9 mouse cellular contexts compared by ENCODE assay signal in the genomic region with DNA sequence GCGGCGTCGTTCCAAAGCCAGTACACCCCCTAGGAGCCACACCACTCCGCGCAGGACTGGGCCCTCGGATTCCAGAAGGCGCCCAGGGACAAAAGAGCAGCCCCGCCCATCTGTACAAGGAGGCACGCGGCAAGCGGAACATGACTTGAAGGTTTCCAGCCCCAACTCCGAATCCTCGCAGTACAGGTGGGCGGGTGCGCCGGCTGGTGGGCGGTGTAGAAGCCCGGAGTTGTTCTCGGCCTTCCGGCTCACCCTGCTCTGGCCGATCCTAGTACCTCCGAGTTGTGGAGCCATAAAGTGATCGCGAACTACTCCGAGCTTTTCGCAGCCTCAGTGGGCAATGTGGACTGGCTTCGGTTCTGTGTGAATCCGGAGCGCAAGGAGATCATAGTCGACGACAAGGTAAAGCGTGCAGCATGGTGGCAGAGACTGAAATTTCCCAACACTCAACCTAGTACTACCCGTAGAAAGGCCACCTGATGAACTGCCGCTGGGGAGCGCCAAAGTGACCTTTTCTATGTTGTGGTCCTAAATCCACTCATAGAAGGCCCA. TPM values are rescaled to one million over a fixed set of nuclear protein-coding genes. Genes with fewer than 3 reads are reported as not detected.
DNase-seq lines count a peak whose midpoint lies in the region; ATAC-seq and TF ChIP-seq lines count a peak whose summit lies in the region.
"Had no signal": no experiment of that assay in that cellular context is flagged by ENCODE, and none has a peak within 500 bp of the region (broad histone marks: within the 10 kb centered on the region; RNA-seq: fewer than 3 reads in every experiment).

No protein-coding gene starts in this region.

- peak; percentile 46 for ATAC-seq in forebrain, embryonic 16.5 days
- ATAC-seq in intestine, embryonic 14.5 days (replicated peaks; ENCODE audit: low FRiP score, low TSS enrichment, low read depth): peak; percentile 76
- 0 out of 2 replicates have a peak, but pooled peaks have one; percentile 7 for ATAC-seq in liver, embryonic 12.5 days

- peak overlapping the region; percentile 50 for H3K4me2 ChIP-seq in forebrain, embryonic 16.5 days (ENCODE audit: low read length)
- H3K4me2 ChIP-seq in intestine, embryonic 14.5 days (ENCODE audit: low read length): peak overlapping the region; percentile 56
- peak overlapping the region; percentile 63 for H3K4me2 ChIP-seq in liver, embryonic 12.5 days

- 1% methylated on average over 35 of the region's 35 CpGs for WGBS in forebrain, embryonic 16.5 days
- 1% methylated on average over 35 of the region's 35 CpGs for WGBS in intestine, embryonic 14.5 days
- WGBS in liver, embryonic 12.5 days (ENCODE audit: insufficient replicate concordance): 6% methylated on average over 35 of the region's 35 CpGs

- peak overlapping the region; percentile 27; the same call in 1 of the 2 replicates for H3K9ac ChIP-seq in forebrain, embryonic 16.5 days (replicated peaks; ENCODE audit: low read depth, low read length)
- no peak overlapping the region for H3K9ac ChIP-seq in intestine, embryonic 14.5 days (ENCODE audit: low read length)
- no peak overlapping the region for H3K9ac ChIP-seq in liver, embryonic 12.5 days

- no peak overlapping the region for H3K27ac ChIP-seq in forebrain, embryonic 16.5 days (ENCODE audit: low read length)
- no peak overlapping the region for H3K27ac ChIP-seq in intestine, embryonic 14.5 days (ENCODE audit: low read depth)
- H3K27ac ChIP-seq in liver, embryonic 12.5 days: no peak overlapping the region
- no peak overlapping the region for H3K27ac ChIP-seq in left cerebral cortex, adult 2 months

- H3K9me3 ChIP-seq in forebrain, embryonic 16.5 days (ENCODE audit: control insufficient read depth, low read length): no peaks in the 10 kb centered on the region
- H3K9me3 ChIP-seq in intestine, embryonic 14.5 days (ENCODE audit: control insufficient read depth, low read length): no peaks in the 10 kb centered on the region
- H3K9me3 ChIP-seq in liver, embryonic 12.5 days (replicated peaks): no peaks in the 10 kb centered on the region

- peaks cover 11% of the 10 kb centered on the region for H3K4me1 ChIP-seq in forebrain, embryonic 16.5 days (replicated peaks; ENCODE audit: control insufficient read depth, insufficient read depth, low read length)
- H3K4me1 ChIP-seq in intestine, embryonic 14.5 days (replicated peaks; ENCODE audit: control insufficient read depth, insufficient read depth, low read length): peaks cover 7% of the 10 kb centered on the region; the same call in 1 of the 2 replicates
- peaks cover 13% of the 10 kb centered on the region for H3K4me1 ChIP-seq in liver, embryonic 12.5 days

- TF ChIP-seq CTCF in left cerebral cortex, adult 2 months (IDR thresholded peaks at IDR 0.05): no peak; the same call in 1 of the 2 replicates

- peak overlapping the region; percentile 25 for H3K4me3 ChIP-seq in forebrain, embryonic 16.5 days (replicated peaks; ENCODE audit: low read length)
- peak overlapping the region; percentile 25 for H3K4me3 ChIP-seq in intestine, embryonic 14.5 days (ENCODE audit: low read depth, low read length)
- H3K4me3 ChIP-seq in liver, embryonic 12.5 days: peak overlapping the region; percentile 30
- no peak overlapping the region for H3K4me3 ChIP-seq in left cerebral cortex, adult 2 months

- peaks cover 45% of the 10 kb centered on the region for H3K27me3 ChIP-seq in forebrain, embryonic 16.5 days (replicated peaks; ENCODE audit: control insufficient read depth, insufficient read depth, low read length)
- H3K27me3 ChIP-seq in intestine, embryonic 14.5 days (replicated peaks; ENCODE audit: control insufficient read depth, insufficient read depth, low read length): peaks cover 47% of the 10 kb centered on the region
- H3K27me3 ChIP-seq in liver, embryonic 12.5 days (replicated peaks): peaks cover 71% of the 10 kb centered on the region

- peak; percentile 58 for DNase-seq in ovary, postnatal 36 days (ENCODE audit: low spot score)
- DNase-seq in ovary, adult 18-20 months (ENCODE audit: low spot score): no peak
- DNase-seq in intestine, embryonic 14.5 days (ENCODE audit: low spot score): peak; percentile 66
- peak; percentile 56 for DNase-seq in neural tube, embryonic 10.5 days (ENCODE audit: extremely low spot score, low spot score)
- DNase-seq in right cerebral cortex, adult 18-20 months: no peak
- no peak for DNase-seq in left cerebral cortex, adult 2 months (ENCODE audit: extremely low spot score in 1 of 2, low spot score in 2 of 2)

- no peaks in the 10 kb centered on the region for H3K36me3 ChIP-seq in forebrain, embryonic 16.5 days (ENCODE audit: control insufficient read depth, insufficient read depth)
- no peaks in the 10 kb centered on the region for H3K36me3 ChIP-seq in intestine, embryonic 14.5 days (ENCODE audit: control insufficient read depth, insufficient read depth, low read length)
- peaks cover 2% of the 10 kb centered on the region; the same call in 1 of the 2 replicates for H3K36me3 ChIP-seq in liver, embryonic 12.5 days

- intact Hi-C loops in left cerebral cortex, adult 2 months (cut with DNase I): no loop called here

RNA-seq across cellular contexts. Expression of gene Ankrd53, which starts 0.5 kb away (rescaled TPM):
- 0.18 TPM in 1 of 2 replicates, not detected in the other for polyA plus RNA-seq in forebrain, embryonic 16.5 days (2015; fragmentation: Nextera tagmentation; extraction: Ambion mirVana)
- polyA plus RNA-seq in intestine, embryonic 14.5 days (2014; fragmentation: Nextera tagmentation; extraction: Ambion mirVana): not detected in 2 replicates
- polyA plus RNA-seq in liver, embryonic 12.5 days (2016; fragmentation: Nextera tagmentation; extraction: Ambion mirVana): not detected in 2 replicates
- not detected for total RNA-seq in left cerebral cortex, adult 2 months (2021)
- total RNA-seq: left cerebral cortex, postnatal 25 days had no signal

RNA-seq across cellular contexts. Expression of gene Tex261, which starts 12.7 kb away (rescaled TPM):
- 63.1 and 79.0 TPM in 2 replicates for polyA plus RNA-seq in forebrain, embryonic 16.5 days (2015; fragmentation: Nextera tagmentation; extraction: Ambion mirVana)
- polyA plus RNA-seq in intestine, embryonic 14.5 days (2014; fragmentation: Nextera tagmentation; extraction: Ambion mirVana): 71.1 and 79.3 TPM in 2 replicates
- polyA plus RNA-seq in liver, embryonic 12.5 days (2016; fragmentation: Nextera tagmentation; extraction: Ambion mirVana): 54.6 and 56.1 TPM in 2 replicates
- 10 to 100 TPM; 49.1 to 53.9 TPM for total RNA-seq in left cerebral cortex, adult 2 months (2021)

RNA-seq across cellular contexts. Expression of gene Atp6v1b1, which starts 20.2 kb away (rescaled TPM):
- 0.24 TPM in 2 replicates for polyA plus RNA-seq in forebrain, embryonic 16.5 days (2015; fragmentation: Nextera tagmentation; extraction: Ambion mirVana)
- not detected in 2 replicates for polyA plus RNA-seq in intestine, embryonic 14.5 days (2014; fragmentation: Nextera tagmentation; extraction: Ambion mirVana)
- not detected in 2 replicates for polyA plus RNA-seq in liver, embryonic 12.5 days (2016; fragmentation: Nextera tagmentation; extraction: Ambion mirVana)
- total RNA-seq in left cerebral cortex, adult 2 months (2021): under 1 TPM in 1 of 2 experiments, not detected in 1; 0.20 TPM
- total RNA-seq: left cerebral cortex, postnatal 25 days had no signal

RNA-seq across cellular contexts. Expression of gene Nagk, which starts 31.8 kb away (rescaled TPM):
- polyA plus RNA-seq in forebrain, embryonic 16.5 days (2015; fragmentation: Nextera tagmentation; extraction: Ambion mirVana): 97.5 and 123 TPM in 2 replicates
- 59.9 and 69.9 TPM in 2 replicates for polyA plus RNA-seq in intestine, embryonic 14.5 days (2014; fragmentation: Nextera tagmentation; extraction: Ambion mirVana)
- polyA plus RNA-seq in liver, embryonic 12.5 days (2016; fragmentation: Nextera tagmentation; extraction: Ambion mirVana): 13.5 and 15.8 TPM in 2 replicates
- 10 to 100 TPM; 48.2 to 50.3 TPM for total RNA-seq in left cerebral cortex, adult 2 months (2021)

RNA-seq across cellular contexts. Expression of gene Vax2, which starts 51.9 kb away (rescaled TPM):
- polyA plus RNA-seq in forebrain, embryonic 16.5 days (2015; fragmentation: Nextera tagmentation; extraction: Ambion mirVana): not detected in 2 replicates
- not detected in 2 replicates for polyA plus RNA-seq in intestine, embryonic 14.5 days (2014; fragmentation: Nextera tagmentation; extraction: Ambion mirVana)
- polyA plus RNA-seq in liver, embryonic 12.5 days (2016; fragmentation: Nextera tagmentation; extraction: Ambion mirVana): not detected in 2 replicates
- total RNA-seq in left cerebral cortex, adult 2 months (2021): not detected
- total RNA-seq: left cerebral cortex, postnatal 25 days had no signal

Comparison
In these comparisons a context has a peak if more than half of its experiments do, and no peak if none do; other contexts are left out.
1. DNase-seq: peak in ovary, postnatal 36 days (single experiment), intestine, embryonic 14.5 days (single experiment) and neural tube, embryonic 10.5 days (single experiment); none in ovary, adult 18-20 months (single experiment), right cerebral cortex, adult 18-20 months (single experiment) and left cerebral cortex, adult 2 months (0 of 2).
2. ATAC-seq: peak in every context shown above with its lines; median percentile 76 in intestine, embryonic 14.5 days; 46 in forebrain, embryonic 16.5 days; 7 in liver, embryonic 12.5 days.
3. Peak in every context shown above with its lines, with median percentiles within 50 percentile points of each other: H3K4me2 ChIP-seq.